8 mouse cellular contexts compared by ENCODE assay signal in genomic region chr5:135834769-135835491, GRCm38 (mm10). TPM values are rescaled to one million over a fixed set of nuclear protein-coding genes. Genes with fewer than 3 reads are reported as not detected.
DNase-seq lines count a peak whose midpoint lies in the region; ATAC-seq and TF ChIP-seq lines count a peak whose summit lies in the region.

No protein-coding gene starts in this region.

- no peak for TF ChIP-seq CTCF in small intestine, adult 2 months (IDR thresholded peaks at IDR 0.05; ENCODE audit: extremely low read depth, insufficient read length, insufficient replicate concordance, low read depth, low read length)

- peaks cover 17% of the 10 kb centered on the region for H3K4me1 ChIP-seq in limb, embryonic 10.5 days
- peaks cover 23% of the 10 kb centered on the region for H3K4me1 ChIP-seq in midbrain, embryonic 12.5 days
- peaks cover 13% of the 10 kb centered on the region for H3K4me1 ChIP-seq in small intestine, adult 2 months (ENCODE audit: control insufficient read depth, insufficient read depth, insufficient read length, low read length)

- peak overlapping the region; percentile 86 for H3K4me2 ChIP-seq in midbrain, embryonic 12.5 days (replicated peaks)

- peak overlapping the region; percentile 42; the same call in 1 of the 2 replicates for H3K27ac ChIP-seq in limb, embryonic 10.5 days
- peak overlapping the region; percentile 67 for H3K27ac ChIP-seq in midbrain, embryonic 12.5 days (replicated peaks)
- no peak overlapping the region for H3K27ac ChIP-seq in small intestine, adult 2 months (ENCODE audit: insufficient read depth, low read depth, low read length)

- DNase-seq in heart, adult 18-20 months, result peak; percentile 37
- no peak for DNase-seq in heart, adult 9 months (ENCODE audit: low spot score in 2 of 2)
- peak; percentile 22 to 52 for DNase-seq in gastrocnemius, adult 8-10 months (ENCODE audit: low spot score in 2 of 2)
- DNase-seq in kidney, adult 11 months, result peak; percentile 43
- peak; percentile 92 for DNase-seq in limb, embryonic 10.5 days (ENCODE audit: low spot score)

- no peaks in the 10 kb centered on the region for H3K9me3 ChIP-seq in limb, embryonic 10.5 days (replicated peaks)
- no peaks in the 10 kb centered on the region for H3K9me3 ChIP-seq in midbrain, embryonic 12.5 days

- peak overlapping the region; percentile 61 for H3K4me3 ChIP-seq in limb, embryonic 10.5 days
- peak overlapping the region; percentile 51 for H3K4me3 ChIP-seq in midbrain, embryonic 12.5 days
- H3K4me3 ChIP-seq in small intestine, adult 2 months (ENCODE audit: low read depth, low read length), result peak overlapping the region; percentile 39

- peak overlapping the region; percentile 48 for H3K9ac ChIP-seq in midbrain, embryonic 12.5 days (replicated peaks)

- ATAC-seq in common myeloid progenitor, adult 5-6 weeks (replicated peaks; ENCODE audit: low read depth, poor library complexity, severe bottlenecking), result peak; percentile 96
- peak; percentile 89 for ATAC-seq in midbrain, embryonic 12.5 days (ENCODE audit: low FRiP score, low read depth)

- no peak for TF ChIP-seq POLR2A in small intestine, adult 2 months (IDR thresholded peaks at IDR 0.05; ENCODE audit: low read depth, low read length)

- no peaks in the 10 kb centered on the region for H3K36me3 ChIP-seq in limb, embryonic 10.5 days
- H3K36me3 ChIP-seq in midbrain, embryonic 12.5 days, result no peaks in the 10 kb centered on the region
- H3K36me3 ChIP-seq in small intestine, adult 2 months (ENCODE audit: control insufficient read depth, insufficient read depth, low read length), result no peaks in the 10 kb centered on the region

- H3K27me3 ChIP-seq in limb, embryonic 10.5 days (ENCODE audit: low read depth, poor library complexity, severe bottlenecking), result peaks cover 38% of the 10 kb centered on the region
- H3K27me3 ChIP-seq in midbrain, embryonic 12.5 days, result peaks cover 21% of the 10 kb centered on the region
- no peaks in the 10 kb centered on the region; the same call in 1 of the 2 replicates for H3K27me3 ChIP-seq in small intestine, adult 2 months (ENCODE audit: control insufficient read depth, insufficient read depth, low read length)

- 1% methylated on average over 47 of the region's 47 CpGs for WGBS in limb, embryonic 10.5 days
- under 1% methylated on average over 47 of the region's 47 CpGs for WGBS in midbrain, embryonic 12.5 days
- 2% methylated on average over 47 of the region's 47 CpGs for WGBS in small intestine, adult 2 months

RNA-seq across cellular contexts. Expression of gene Srrm3, which starts 28.2 kb away (rescaled TPM):
- not detected for total RNA-seq in heart, adult 18-20 months (2021)
- total RNA-seq in common myeloid progenitor, adult 5-6 weeks (2017), result not detected in 2 replicates
- not detected for total RNA-seq in gastrocnemius, adult 8-10 months (2022)
- not detected in 2 replicates for polyA plus RNA-seq in limb, embryonic 10.5 days (2016; fragmentation: Nextera tagmentation; extraction: Ambion mirVana)
- polyA plus RNA-seq in midbrain, embryonic 12.5 days (2016; fragmentation: Nextera tagmentation; extraction: Ambion mirVana), result 72.1 and 73.3 TPM in 2 replicates
- 0.19 and 0.42 TPM in 2 replicates for polyA plus RNA-seq in small intestine, adult 2 months (2012; rRNA removed)

RNA-seq across cellular contexts. Expression of gene Hspb1, which starts 52.8 kb away (rescaled TPM):
- 100 to 1,000 TPM; 501 to 698 TPM for total RNA-seq in heart, adult 18-20 months (2021)
- total RNA-seq in common myeloid progenitor, adult 5-6 weeks (2017), result 0.46 and 1.4 TPM in 2 replicates
- total RNA-seq in gastrocnemius, adult 8-10 months (2022), result 100 to 1,000 TPM; 202 to 250 (median 231) TPM
- polyA plus RNA-seq in limb, embryonic 10.5 days (2016; fragmentation: Nextera tagmentation; extraction: Ambion mirVana), result 34.0 and 34.8 TPM in 2 replicates
- polyA plus RNA-seq in midbrain, embryonic 12.5 days (2016; fragmentation: Nextera tagmentation; extraction: Ambion mirVana), result 15.7 and 20.3 TPM in 2 replicates
- polyA plus RNA-seq in small intestine, adult 2 months (2012; rRNA removed), result 91.6 and 121 TPM in 2 replicates

RNA-seq across cellular contexts. Expression of gene Mdh2, which starts 56.6 kb away (rescaled TPM):
- 1,000 to 10,000 TPM; 1,865 to 1,976 TPM for total RNA-seq in heart, adult 18-20 months (2021)
- total RNA-seq in common myeloid progenitor, adult 5-6 weeks (2017), result 189 and 208 TPM in 2 replicates
- total RNA-seq in gastrocnemius, adult 8-10 months (2022), result 100 to 1,000 TPM; 825 to 986 (median 954) TPM
- 600 and 631 TPM in 2 replicates for polyA plus RNA-seq in limb, embryonic 10.5 days (2016; fragmentation: Nextera tagmentation; extraction: Ambion mirVana)
- polyA plus RNA-seq in midbrain, embryonic 12.5 days (2016; fragmentation: Nextera tagmentation; extraction: Ambion mirVana), result 526 and 540 TPM in 2 replicates
- 1,632 and 2,398 TPM in 2 replicates for polyA plus RNA-seq in small intestine, adult 2 months (2012; rRNA removed)

RNA-seq across cellular contexts. Expression of gene Styxl1, which starts 56.7 kb away (rescaled TPM):
- not detected for total RNA-seq in heart, adult 18-20 months (2021)
- total RNA-seq in common myeloid progenitor, adult 5-6 weeks (2017), result not detected in 2 replicates
- total RNA-seq in gastrocnemius, adult 8-10 months (2022), result not detected
- not detected in 2 replicates for polyA plus RNA-seq in limb, embryonic 10.5 days (2016; fragmentation: Nextera tagmentation; extraction: Ambion mirVana)
- polyA plus RNA-seq in midbrain, embryonic 12.5 days (2016; fragmentation: Nextera tagmentation; extraction: Ambion mirVana), result 0.18 and 0.64 TPM in 2 replicates
- polyA plus RNA-seq in small intestine, adult 2 months (2012; rRNA removed), result 0.15 and 0.19 TPM in 2 replicates

Comparison
In these comparisons a context has a peak if more than half of its experiments do, and no peak if none do; other contexts are left out.
1. DNase-seq: peak in heart, adult 18-20 months (2 of 2), gastrocnemius, adult 8-10 months (2 of 2), kidney, adult 11 months (single experiment) and limb, embryonic 10.5 days (single experiment); none in heart, adult 9 months (0 of 2).
2. RNA of gene Hspb1, which starts 52.8 kb away (total RNA-seq): 501 to 698 TPM in heart, adult 18-20 months and 202 to 250 TPM in gastrocnemius, adult 8-10 months; 0.46 to 1.4 TPM in common myeloid progenitor, adult 5-6 weeks; every median in the first group is over 10 times any median in the second.
3. Peak in every context shown above with its lines, with median percentiles within 50 percentile points of each other: H3K4me3 ChIP-seq.